Mouse (Mus musculus): ENCODE results near the gene Trpc5os. TPM values are rescaled to one million over a fixed set of nuclear protein-coding genes. Genes with fewer than 3 reads are reported as not detected.

Gene Trpc5os
- total RNA-seq (2021) = not detected
- long read RNA-seq, experiment 1 = 0 reads
- long read RNA-seq, experiment 2 = 0 reads

DNA sequence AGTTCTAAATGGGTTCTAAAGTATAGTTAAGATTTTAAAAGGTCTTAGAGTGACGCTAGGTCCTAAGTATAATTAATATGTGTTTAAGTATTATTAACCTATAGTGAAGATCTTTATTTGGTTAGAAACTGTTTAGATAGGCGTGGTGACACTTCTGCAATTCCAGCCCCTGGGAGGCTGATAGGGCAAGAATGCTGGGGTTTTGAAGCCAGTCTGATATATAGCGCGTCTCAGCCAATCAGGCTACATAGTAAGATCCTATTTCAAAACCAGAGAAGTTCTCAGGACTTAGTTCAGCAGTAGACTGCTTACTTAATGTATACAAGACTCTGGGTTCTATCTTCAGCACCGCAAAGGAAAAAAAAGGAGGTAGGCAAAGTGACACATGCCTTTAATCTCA is at the start of gene Trpc5os:
Gene Trpc5os (plus strand): TSS at position 301 of the 400 bp plus-strand sequence.
- no peak for DNase-seq (ENCODE audit: low spot score in 2 of 2)

DNA sequence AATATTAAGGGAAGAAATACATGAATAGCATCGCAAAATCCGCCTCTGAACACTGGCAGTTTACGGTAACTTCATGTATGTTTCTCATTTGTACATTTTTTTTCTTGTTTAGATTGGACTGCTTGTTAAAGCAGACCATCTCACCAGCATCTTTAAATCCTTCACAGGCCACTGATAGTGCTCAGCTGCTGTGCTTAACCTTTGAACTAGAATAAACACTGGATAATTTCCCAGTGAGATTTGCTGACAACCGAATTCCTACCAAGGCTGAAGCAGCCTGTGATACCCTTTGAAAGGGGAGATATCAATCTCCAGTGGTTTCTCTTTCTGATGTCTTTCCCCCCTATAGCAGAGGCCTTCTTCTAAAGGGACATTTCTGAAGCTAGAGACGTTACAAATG is 48.3 kb upstream of the Trpc5os start:
- DNase-seq (ENCODE audit: low spot score in 2 of 2) = no peak

DNA sequence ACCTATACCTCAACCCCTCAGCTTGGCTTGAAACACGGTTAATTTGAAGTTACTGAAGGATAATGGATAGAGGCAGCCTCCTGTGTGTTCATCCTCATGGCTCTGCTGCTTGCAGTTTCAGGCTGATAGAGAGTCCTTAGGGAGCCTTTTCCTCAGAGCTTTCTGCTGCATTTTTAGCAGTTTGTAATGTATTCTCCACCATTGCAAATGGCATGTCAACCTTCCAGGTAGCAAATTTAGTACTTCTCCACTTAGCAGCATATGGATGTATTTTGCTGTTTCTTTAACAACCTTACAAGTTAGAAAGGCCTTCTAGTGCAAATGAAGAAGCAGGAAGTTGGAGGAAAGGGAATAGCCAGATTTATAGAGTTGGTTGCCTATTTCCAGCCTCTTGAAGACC is 36.1 kb upstream of the Trpc5os start:
- no peak for DNase-seq (ENCODE audit: low spot score in 2 of 2)

DNA sequence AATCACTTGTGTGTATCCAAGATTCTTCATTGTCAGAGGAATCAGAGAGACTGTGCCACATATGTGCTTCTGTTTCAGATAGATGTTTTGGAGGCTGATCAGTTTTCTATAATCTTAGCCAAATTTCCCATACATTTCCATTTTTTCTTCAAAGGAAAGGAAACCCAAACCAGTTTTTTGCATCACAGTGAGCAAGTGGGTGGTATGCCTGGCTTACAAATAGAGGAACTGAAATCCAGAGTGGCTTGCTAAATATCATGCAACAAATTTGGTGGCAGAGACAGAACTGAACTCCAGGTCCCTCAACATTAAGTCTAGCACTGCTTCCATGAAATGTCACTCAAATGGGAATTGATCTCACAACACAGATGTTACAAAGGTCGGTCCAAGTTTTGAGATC is 35.3 kb upstream of the Trpc5os start:
- no peak for DNase-seq (ENCODE audit: low spot score in 2 of 2)

DNA sequence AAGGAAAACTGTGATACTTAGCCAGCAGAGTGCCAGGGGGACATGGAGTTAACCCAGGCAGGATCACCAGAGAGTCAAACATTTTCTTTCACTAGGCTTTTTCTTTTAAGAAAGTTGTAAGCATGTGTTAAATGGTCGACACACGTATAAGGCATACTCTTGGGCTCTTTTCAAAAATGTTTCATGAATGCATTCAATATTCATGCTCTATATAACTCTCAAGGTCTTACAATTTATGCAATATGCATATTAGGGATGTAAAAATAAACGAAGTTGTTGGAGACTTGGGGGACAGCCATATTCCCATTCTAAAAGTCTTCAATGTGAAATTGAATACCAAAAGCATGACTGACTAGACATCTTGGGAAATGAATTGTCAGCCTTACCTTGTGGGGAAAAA is 32.5 kb upstream of the Trpc5os start:
- DNase-seq (ENCODE audit: low spot score in 2 of 2) = no peak

DNA sequence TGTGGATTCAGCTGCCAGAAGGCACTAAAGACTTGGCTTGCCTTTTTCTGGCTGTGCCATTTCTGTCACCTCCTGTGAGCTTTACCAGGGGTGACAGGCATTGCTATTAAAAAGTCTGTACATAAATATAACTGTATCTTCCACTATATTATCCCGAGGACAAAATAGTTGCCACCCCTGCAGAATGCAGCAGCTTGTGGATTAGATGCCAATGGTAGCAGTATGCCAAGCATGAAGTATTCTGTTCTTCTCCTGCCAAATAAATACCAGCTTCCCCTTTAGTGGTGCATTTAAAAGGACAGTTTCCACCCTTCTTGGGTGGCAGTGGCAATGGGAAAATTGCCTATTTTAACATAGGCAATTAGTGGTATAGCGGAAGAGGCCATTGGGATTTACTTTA is 8.0 kb downstream of the Trpc5os start:
- no peak for DNase-seq (ENCODE audit: low spot score in 2 of 2)

DNA sequence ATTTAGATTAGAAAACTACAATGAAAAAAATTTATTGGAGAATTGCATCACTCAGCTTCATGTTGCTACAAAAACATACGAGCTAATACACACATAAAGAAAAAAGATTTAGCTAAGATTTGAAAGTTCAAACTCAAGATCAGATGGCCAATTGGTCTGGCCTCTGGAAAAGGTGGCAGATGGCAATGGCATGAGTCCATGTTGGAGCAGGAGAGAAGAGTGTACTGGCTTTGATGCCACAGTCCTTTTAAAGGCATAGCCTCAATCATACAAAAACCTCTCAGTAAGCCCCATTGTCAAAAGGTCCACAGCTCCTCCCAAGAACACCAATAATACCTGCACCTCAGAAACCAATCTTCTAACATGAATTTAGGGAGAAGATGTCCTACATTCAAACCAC is 35.0 kb downstream of the Trpc5os start:
- DNase-seq (ENCODE audit: low spot score in 2 of 2) = no peak

DNA sequence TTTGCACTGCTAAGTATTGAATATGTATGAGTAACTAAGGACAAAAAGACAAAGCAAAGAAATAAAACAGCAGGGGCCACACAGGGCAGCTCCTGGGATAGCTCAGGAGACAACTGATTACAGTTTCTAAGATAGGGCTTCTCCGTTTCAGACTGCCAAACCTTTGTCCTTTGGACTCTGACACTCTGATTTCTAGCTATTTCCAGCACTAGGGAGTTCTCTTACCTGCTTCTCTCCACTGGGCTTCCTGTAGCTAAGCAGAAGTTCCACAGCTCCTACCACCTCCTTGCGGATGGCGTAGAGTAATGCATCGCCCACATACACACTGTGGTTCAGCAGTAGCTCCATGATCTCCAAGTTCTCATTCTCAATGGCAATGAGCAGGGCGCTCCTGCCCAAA is 66.9 kb downstream of the Trpc5os start:
- no peak for DNase-seq (ENCODE audit: low spot score in 2 of 2)

DNA sequence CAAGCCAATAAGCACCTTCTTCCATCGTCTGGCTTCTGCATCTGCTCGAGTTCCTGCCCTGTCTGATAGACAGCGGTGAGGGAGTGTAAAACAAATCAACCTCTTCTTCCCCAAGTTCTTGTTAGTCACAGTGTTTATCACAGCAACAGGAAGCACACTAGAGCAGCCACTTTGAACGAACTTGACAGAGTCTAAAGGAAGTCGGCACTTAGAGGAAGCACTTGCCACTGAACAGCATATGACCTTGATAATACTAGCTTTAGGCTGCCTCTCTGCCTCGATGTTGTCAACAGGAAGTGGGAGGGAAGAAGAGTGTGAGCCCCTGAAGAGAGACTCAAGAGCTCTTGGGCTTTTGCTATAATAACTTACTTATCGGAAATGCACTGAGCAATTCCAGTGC is 69.7 kb downstream of the Trpc5os start:
- no peak for DNase-seq (ENCODE audit: low spot score in 2 of 2)

Other genes with a start within 250 kb of the Trpc5os start
- 10 to 100 TPM; 10.5 to 12.7 TPM for gene Alg13, start 138.8 kb upstream of the Trpc5os start, total RNA-seq (2021)
- gene Trpc5, start 231.6 kb downstream of the Trpc5os start, total RNA-seq (2021) = under 1 TPM; 0.27 to 0.29 TPM
- gene Rtl4, start 232.3 kb downstream of the Trpc5os start, total RNA-seq (2021) = under 1 TPM; 0.18 to 0.32 TPM